Mouse (Mus musculus): ENCODE measurements around the gene Bcr. TPM values are rescaled to one million over a fixed set of nuclear protein-coding genes. Genes with fewer than 3 reads are reported as not detected.
A peak's percentile ranks its signal among the peaks of the same experiment; 100 is the strongest.

The Bcr gene
- polyA plus RNA-seq, 2 experiments from 2014 or later = 3.7 to 4.6 TPM

GRCm38 (mm10) chr10:75098446-75099183, 38.2 kb downstream of the Bcr start:
- ATAC-seq = no peak

- ATAC-seq = no peak
Measured at GRCm38 (mm10) chr10:75100298-75100697, 39.9 kb downstream of the Bcr start.

GRCm38 (mm10) chr10:75103502-75103901, 43.1 kb downstream of the Bcr start:
- ATAC-seq = no peak

- no peak for ATAC-seq
Measured at GRCm38 (mm10) chr10:75104191-75105098, 44.1 kb downstream of the Bcr start.

- ATAC-seq = peak; percentile 96
Measured at GRCm38 (mm10) chr10:75105099-75105461, 44.7 kb downstream of the Bcr start.

GRCm38 (mm10) chr10:75105687-75106086, 45.3 kb downstream of the Bcr start:
- peak; percentile 52 for ATAC-seq

- no peak for ATAC-seq
Measured at GRCm38 (mm10) chr10:75106940-75107381, 46.6 kb downstream of the Bcr start.

GRCm38 (mm10) chr10:75108092-75108491, 47.7 kb downstream of the Bcr start:
- ATAC-seq = no peak

- ATAC-seq = no peak
Measured at GRCm38 (mm10) chr10:75111446-75112201, 51.2 kb downstream of the Bcr start.

- ATAC-seq = no peak
Measured at GRCm38 (mm10) chr10:75112405-75112804, 52.0 kb downstream of the Bcr start.

GRCm38 (mm10) chr10:75113620-75114019, 53.2 kb downstream of the Bcr start:
- no peak for ATAC-seq

GRCm38 (mm10) chr10:75115240-75115639, 54.8 kb downstream of the Bcr start:
- no peak for ATAC-seq

GRCm38 (mm10) chr10:75116842-75117457, 56.6 kb downstream of the Bcr start:
- no peak for ATAC-seq

- no peak for ATAC-seq
Measured at GRCm38 (mm10) chr10:75118444-75118843, 58.1 kb downstream of the Bcr start.

- ATAC-seq = no peak
Measured at GRCm38 (mm10) chr10:75119396-75119795, 59.0 kb downstream of the Bcr start.

- no peak for ATAC-seq
Measured at GRCm38 (mm10) chr10:75120176-75120575, 59.8 kb downstream of the Bcr start.

- ATAC-seq = no peak
Measured at GRCm38 (mm10) chr10:75121028-75121427, 60.6 kb downstream of the Bcr start.

GRCm38 (mm10) chr10:75125577-75125976, 65.2 kb downstream of the Bcr start:
- ATAC-seq = no peak

- peak; percentile 43 for ATAC-seq
Measured at GRCm38 (mm10) chr10:75129283-75129710, 68.9 kb downstream of the Bcr start.

- no peak for ATAC-seq
Measured at GRCm38 (mm10) chr10:75130372-75131046, 70.1 kb downstream of the Bcr start.

GRCm38 (mm10) chr10:75131625-75132024, 71.2 kb downstream of the Bcr start:
- no peak for ATAC-seq

Data from activated CD4-positive, CD25-positive, alpha-beta regulatory T cell, adult 4 months (primary cell).